Mouse (Mus musculus): ENCODE results near the gene Smg5. TPM values are rescaled to one million over a fixed set of nuclear protein-coding genes. Genes with fewer than 3 reads are reported as not detected.

Gene Smg5
- polyA plus RNA-seq, 1 experiment, result 108 TPM

GRCm38 (mm10) chr3:88384364-88384763, 48.3 kb downstream of the Smg5 start, which contains the start of gene Bglap:
Gene Bglap (minus strand): TSS chr3:88384464.
- no peak for DNase-seq (ENCODE audit: low read depth)
- no peak for TF ChIP-seq POLR2A (IDR thresholded peaks at IDR 0.05; ENCODE audit: borderline replicate concordance, extremely low read depth, insufficient read depth, insufficient read length, poor library complexity, severe bottlenecking)
- no peak for TF ChIP-seq CTCF (IDR thresholded peaks at IDR 0.05; ENCODE audit: borderline replicate concordance, extremely low read depth, insufficient read depth, insufficient read length)

- DNase-seq (ENCODE audit: low read depth), result no peak
- TF ChIP-seq POLR2A (IDR thresholded peaks at IDR 0.05; ENCODE audit: borderline replicate concordance, extremely low read depth, insufficient read depth, insufficient read length, poor library complexity, severe bottlenecking) (no peak), CTCF (IDR thresholded peaks at IDR 0.05; ENCODE audit: borderline replicate concordance, extremely low read depth, insufficient read depth, insufficient read length) (no peak)
Measured at GRCm38 (mm10) chr3:88393776-88394375, 57.8 kb downstream of the Smg5 start.

- no peak for DNase-seq (ENCODE audit: low read depth)
- TF ChIP-seq POLR2A (IDR thresholded peaks at IDR 0.05; ENCODE audit: borderline replicate concordance, extremely low read depth, insufficient read depth, insufficient read length, poor library complexity, severe bottlenecking) (no peak), CTCF (IDR thresholded peaks at IDR 0.05; ENCODE audit: borderline replicate concordance, extremely low read depth, insufficient read depth, insufficient read length) (no peak)
Measured at GRCm38 (mm10) chr3:88395288-88395687, 59.2 kb downstream of the Smg5 start.

GRCm38 (mm10) chr3:88395742-88396141, 59.7 kb downstream of the Smg5 start:
- no peak for DNase-seq (ENCODE audit: low read depth)
- TF ChIP-seq CTCF (IDR thresholded peaks at IDR 0.05; ENCODE audit: borderline replicate concordance, extremely low read depth, insufficient read depth, insufficient read length) (no peak), POLR2A (IDR thresholded peaks at IDR 0.05; ENCODE audit: borderline replicate concordance, extremely low read depth, insufficient read depth, insufficient read length, poor library complexity, severe bottlenecking) (no peak)

- no peak for DNase-seq (ENCODE audit: low read depth)
- TF ChIP-seq POLR2A (IDR thresholded peaks at IDR 0.05; ENCODE audit: borderline replicate concordance, extremely low read depth, insufficient read depth, insufficient read length, poor library complexity, severe bottlenecking) (no peak), CTCF (IDR thresholded peaks at IDR 0.05; ENCODE audit: borderline replicate concordance, extremely low read depth, insufficient read depth, insufficient read length) (no peak)
Measured at GRCm38 (mm10) chr3:88398666-88399065, 62.6 kb downstream of the Smg5 start.

- TF ChIP-seq POLR2A (IDR thresholded peaks at IDR 0.05; ENCODE audit: borderline replicate concordance, extremely low read depth, insufficient read depth, insufficient read length, poor library complexity, severe bottlenecking) (no peak), CTCF (IDR thresholded peaks at IDR 0.05; ENCODE audit: borderline replicate concordance, extremely low read depth, insufficient read depth, insufficient read length) (no peak)
- DNase-seq (ENCODE audit: low read depth), result no peak
Measured at GRCm38 (mm10) chr3:88403522-88404230, 67.6 kb downstream of the Smg5 start.

- TF ChIP-seq POLR2A (IDR thresholded peaks at IDR 0.05; ENCODE audit: borderline replicate concordance, extremely low read depth, insufficient read depth, insufficient read length, poor library complexity, severe bottlenecking) (no peak), CTCF (IDR thresholded peaks at IDR 0.05; ENCODE audit: borderline replicate concordance, extremely low read depth, insufficient read depth, insufficient read length) (peak; percentile 86; the same call in 1 of the 2 replicates)
- peak; percentile 95 for DNase-seq (ENCODE audit: low read depth)
Measured at GRCm38 (mm10) chr3:88407090-88407489, 71.0 kb downstream of the Smg5 start.

GRCm38 (mm10) chr3:88407529-88407928, 71.5 kb downstream of the Smg5 start:
- DNase-seq (ENCODE audit: low read depth), result no peak
- TF ChIP-seq POLR2A (IDR thresholded peaks at IDR 0.05; ENCODE audit: borderline replicate concordance, extremely low read depth, insufficient read depth, insufficient read length, poor library complexity, severe bottlenecking) (no peak), CTCF (IDR thresholded peaks at IDR 0.05; ENCODE audit: borderline replicate concordance, extremely low read depth, insufficient read depth, insufficient read length) (no peak)

GRCm38 (mm10) chr3:88408953-88409352, 72.9 kb downstream of the Smg5 start:
- no peak for TF ChIP-seq POLR2A (IDR thresholded peaks at IDR 0.05; ENCODE audit: borderline replicate concordance, extremely low read depth, insufficient read depth, insufficient read length, poor library complexity, severe bottlenecking)
- TF ChIP-seq CTCF (IDR thresholded peaks at IDR 0.05; ENCODE audit: borderline replicate concordance, extremely low read depth, insufficient read depth, insufficient read length), result no peak
- DNase-seq (ENCODE audit: low read depth), result no peak

GRCm38 (mm10) chr3:88409741-88410644, 73.9 kb downstream of the Smg5 start, which contains the start of gene Pmf1:
Gene Pmf1 (minus strand): TSS chr3:88410331.
- DNase-seq (ENCODE audit: low read depth), result peak; percentile 96
- TF ChIP-seq CTCF (IDR thresholded peaks at IDR 0.05; ENCODE audit: borderline replicate concordance, extremely low read depth, insufficient read depth, insufficient read length), result no peak
- peak; percentile 73; the same call in 1 of the 2 replicates for TF ChIP-seq POLR2A (IDR thresholded peaks at IDR 0.05; ENCODE audit: borderline replicate concordance, extremely low read depth, insufficient read depth, insufficient read length, poor library complexity, severe bottlenecking)

GRCm38 (mm10) chr3:88410645-88411031, 74.6 kb downstream of the Smg5 start:
- DNase-seq (ENCODE audit: low read depth), result no peak
- TF ChIP-seq CTCF (IDR thresholded peaks at IDR 0.05; ENCODE audit: borderline replicate concordance, extremely low read depth, insufficient read depth, insufficient read length) (no peak), POLR2A (IDR thresholded peaks at IDR 0.05; ENCODE audit: borderline replicate concordance, extremely low read depth, insufficient read depth, insufficient read length, poor library complexity, severe bottlenecking) (no peak)

Data from brain, embryonic 14.5 days (tissue).